Mouse (Mus musculus): Measurements from ENCODE around the gene Ttc23l. TPM values are rescaled to one million over a fixed set of nuclear protein-coding genes. Genes with fewer than 3 reads are reported as not detected.
"Not testable (repeated sequence)": the region's sequence is repeated elsewhere in the genome, so short reads cannot be mapped to it uniquely, and the experiment has no call there.

The Ttc23l gene
- polyA plus RNA-seq, 1 experiment from 2014 or later: not detected

- Histone ChIP-seq H3K9me3 (ENCODE audit: control insufficient read depth, low read length) (no peaks in the 10 kb centered on the region), H3K27ac (ENCODE audit: low read depth, low read length) (no peak overlapping the region), H3K27me3 (ENCODE audit: control insufficient read depth, insufficient read depth, low read length) (no peaks in the 10 kb centered on the region), H3K36me3 (ENCODE audit: control insufficient read depth, insufficient read depth, low read length) (no peaks in the 10 kb centered on the region), H3K4me2 (ENCODE audit: low read depth, low read length, severe bottlenecking) (no peak overlapping the region), H3K4me3 (ENCODE audit: low read depth, low read length) (no peak overlapping the region), H3K4me1 (replicated peaks; ENCODE audit: control insufficient read depth, insufficient read depth, low read length) (no peaks in the 10 kb centered on the region), H3K9ac (ENCODE audit: low read length) (no peak overlapping the region)
- WGBS: 70% methylated on average over 16 of the region's 16 CpGs
- ATAC-seq (replicated peaks; ENCODE audit: low FRiP score): no peak
- no peak for DNase-seq (ENCODE audit: low spot score)
These were observed 18.0 kb downstream of the Ttc23l start for GRCm38 (mm10) chr15:10540271-10541088.

GRCm38 (mm10) chr15:10535969-10536368 lies 22.5 kb downstream of the Ttc23l start:
- 89% methylated on average over 7 of the region's 7 CpGs for WGBS
- ATAC-seq (replicated peaks; ENCODE audit: low FRiP score): no peak
- Histone ChIP-seq H3K9ac (ENCODE audit: low read length) (no peak overlapping the region), H3K4me1 (replicated peaks; ENCODE audit: control insufficient read depth, insufficient read depth, low read length) (no peaks in the 10 kb centered on the region), H3K27me3 (ENCODE audit: control insufficient read depth, insufficient read depth, low read length) (no peaks in the 10 kb centered on the region), H3K4me3 (ENCODE audit: low read depth, low read length) (no peak overlapping the region), H3K36me3 (ENCODE audit: control insufficient read depth, insufficient read depth, low read length) (no peaks in the 10 kb centered on the region), H3K27ac (ENCODE audit: low read depth, low read length) (no peak overlapping the region), H3K4me2 (ENCODE audit: low read depth, low read length, severe bottlenecking) (no peak overlapping the region), H3K9me3 (ENCODE audit: control insufficient read depth, low read length) (no peaks in the 10 kb centered on the region)
- DNase-seq (ENCODE audit: low spot score): no peak

- Histone ChIP-seq H3K27ac (ENCODE audit: low read depth, low read length) (no peak overlapping the region), H3K27me3 (ENCODE audit: control insufficient read depth, insufficient read depth, low read length) (no peaks in the 10 kb centered on the region), H3K4me3 (ENCODE audit: low read depth, low read length) (no peak overlapping the region), H3K4me2 (ENCODE audit: low read depth, low read length, severe bottlenecking) (no peak overlapping the region), H3K9ac (ENCODE audit: low read length) (no peak overlapping the region), H3K9me3 (ENCODE audit: control insufficient read depth, low read length) (no peaks in the 10 kb centered on the region), H3K4me1 (replicated peaks; ENCODE audit: control insufficient read depth, insufficient read depth, low read length) (no peaks in the 10 kb centered on the region), H3K36me3 (ENCODE audit: control insufficient read depth, insufficient read depth, low read length) (no peaks in the 10 kb centered on the region)
- DNase-seq (ENCODE audit: low spot score): no peak
- WGBS: 85% methylated on average over 5 of the region's 5 CpGs
- no peak for ATAC-seq (replicated peaks; ENCODE audit: low FRiP score)
These were observed 23.9 kb downstream of the Ttc23l start for GRCm38 (mm10) chr15:10534591-10534990.

GRCm38 (mm10) chr15:10533361-10533760 lies 25.1 kb downstream of the Ttc23l start:
- not testable (repeated sequence) for H3K4me3 ChIP-seq (ENCODE audit: low read depth, low read length); H3K4me1 ChIP-seq (replicated peaks; ENCODE audit: control insufficient read depth, insufficient read depth, low read length); H3K9ac ChIP-seq (ENCODE audit: low read length); H3K36me3 ChIP-seq (ENCODE audit: control insufficient read depth, insufficient read depth, low read length); ATAC-seq (replicated peaks; ENCODE audit: low FRiP score); H3K9me3 ChIP-seq (ENCODE audit: control insufficient read depth, low read length); H3K4me2 ChIP-seq (ENCODE audit: low read depth, low read length, severe bottlenecking); H3K27ac ChIP-seq (ENCODE audit: low read depth, low read length); DNase-seq (ENCODE audit: low spot score); H3K27me3 ChIP-seq (ENCODE audit: control insufficient read depth, insufficient read depth, low read length)
- WGBS: 90% methylated on average over 10 of the region's 10 CpGs

GRCm38 (mm10) chr15:10531352-10531751 lies 27.1 kb downstream of the Ttc23l start:
- 89% methylated on average over 4 of the region's 4 CpGs for WGBS
- H3K4me2 ChIP-seq (ENCODE audit: low read depth, low read length, severe bottlenecking): no peak overlapping the region
- no peaks in the 10 kb centered on the region for H3K9me3 ChIP-seq (ENCODE audit: control insufficient read depth, low read length)
- H3K27ac ChIP-seq (ENCODE audit: low read depth, low read length): no peak overlapping the region
- DNase-seq (ENCODE audit: low spot score) (no peak), ATAC-seq (replicated peaks; ENCODE audit: low FRiP score) (no peak)
- no peak overlapping the region for H3K4me3 ChIP-seq (ENCODE audit: low read depth, low read length)
- H3K4me1 ChIP-seq (replicated peaks; ENCODE audit: control insufficient read depth, insufficient read depth, low read length): no peaks in the 10 kb centered on the region
- H3K36me3 ChIP-seq (ENCODE audit: control insufficient read depth, insufficient read depth, low read length): no peaks in the 10 kb centered on the region
- H3K27me3 ChIP-seq (ENCODE audit: control insufficient read depth, insufficient read depth, low read length): no peaks in the 10 kb centered on the region
- H3K9ac ChIP-seq (ENCODE audit: low read length): no peak overlapping the region

- DNase-seq (ENCODE audit: low spot score) (no peak), ATAC-seq (replicated peaks; ENCODE audit: low FRiP score) (no peak)
- no peaks in the 10 kb centered on the region for H3K4me1 ChIP-seq (replicated peaks; ENCODE audit: control insufficient read depth, insufficient read depth, low read length)
- H3K27ac ChIP-seq (ENCODE audit: low read depth, low read length): no peak overlapping the region
- H3K4me3 ChIP-seq (ENCODE audit: low read depth, low read length): no peak overlapping the region
- no peaks in the 10 kb centered on the region for H3K36me3 ChIP-seq (ENCODE audit: control insufficient read depth, insufficient read depth, low read length)
- no peaks in the 10 kb centered on the region for H3K9me3 ChIP-seq (ENCODE audit: control insufficient read depth, low read length)
- H3K27me3 ChIP-seq (ENCODE audit: control insufficient read depth, insufficient read depth, low read length): no peaks in the 10 kb centered on the region
- H3K4me2 ChIP-seq (ENCODE audit: low read depth, low read length, severe bottlenecking): no peak overlapping the region
- WGBS: 81% methylated on average over 1 of the region's 1 CpGs
- H3K9ac ChIP-seq (ENCODE audit: low read length): no peak overlapping the region
These were observed 32.6 kb downstream of the Ttc23l start for GRCm38 (mm10) chr15:10525896-10526295.

GRCm38 (mm10) chr15:10515166-10515565 lies 43.3 kb downstream of the Ttc23l start:
- WGBS: 85% methylated on average over 7 of the region's 7 CpGs
- H3K27me3 ChIP-seq (ENCODE audit: control insufficient read depth, insufficient read depth, low read length): no peaks in the 10 kb centered on the region
- H3K9me3 ChIP-seq (ENCODE audit: control insufficient read depth, low read length): no peaks in the 10 kb centered on the region
- ATAC-seq (replicated peaks; ENCODE audit: low FRiP score): no peak
- no peak overlapping the region for H3K9ac ChIP-seq (ENCODE audit: low read length)
- no peak overlapping the region for H3K4me2 ChIP-seq (ENCODE audit: low read depth, low read length, severe bottlenecking)
- no peak for DNase-seq (ENCODE audit: low spot score)
- no peak overlapping the region for H3K27ac ChIP-seq (ENCODE audit: low read depth, low read length)
- no peak overlapping the region for H3K4me3 ChIP-seq (ENCODE audit: low read depth, low read length)
- H3K4me1 ChIP-seq (replicated peaks; ENCODE audit: control insufficient read depth, insufficient read depth, low read length): no peaks in the 10 kb centered on the region
- no peaks in the 10 kb centered on the region for H3K36me3 ChIP-seq (ENCODE audit: control insufficient read depth, insufficient read depth, low read length)

GRCm38 (mm10) chr15:10506099-10506498 lies 52.4 kb downstream of the Ttc23l start:
- H3K9me3 ChIP-seq (ENCODE audit: control insufficient read depth, low read length): no peaks in the 10 kb centered on the region
- 78% methylated on average over 11 of the region's 11 CpGs for WGBS
- H3K9ac ChIP-seq (ENCODE audit: low read length): no peak overlapping the region
- no peaks in the 10 kb centered on the region for H3K4me1 ChIP-seq (replicated peaks; ENCODE audit: control insufficient read depth, insufficient read depth, low read length)
- no peak overlapping the region for H3K4me3 ChIP-seq (ENCODE audit: low read depth, low read length)
- H3K36me3 ChIP-seq (ENCODE audit: control insufficient read depth, insufficient read depth, low read length): no peaks in the 10 kb centered on the region
- no peak for ATAC-seq (replicated peaks; ENCODE audit: low FRiP score)
- no peak overlapping the region for H3K4me2 ChIP-seq (ENCODE audit: low read depth, low read length, severe bottlenecking)
- H3K27ac ChIP-seq (ENCODE audit: low read depth, low read length): no peak overlapping the region
- DNase-seq (ENCODE audit: low spot score): no peak
- H3K27me3 ChIP-seq (ENCODE audit: control insufficient read depth, insufficient read depth, low read length): no peaks in the 10 kb centered on the region
